Mouse (Mus musculus): Measurements from ENCODE around the gene Erbb4.

GRCm38 (mm10) chr1:68978571-68978970, 129.3 kb downstream of the Erbb4 start:
- TF ChIP-seq TAL1 (IDR thresholded peaks at IDR 0.05; ENCODE audit: low read length) (no peak), GATA1 (IDR thresholded peaks at IDR 0.05; ENCODE audit: low read length) (no peak)

All from erythroblast, embryonic 14.5 days (primary cell).